Mouse (Mus musculus) forebrain, embryonic 10.5 days (tissue): Measurements from ENCODE around the gene Rplp0. TPM values are rescaled to one million over a fixed set of nuclear protein-coding genes. Genes with fewer than 3 reads are reported as not detected.

Experiments used
- DNase-seq: peaks from one replicate; pipeline ENCODE4 v3.0.0-alpha.2; 2017; ENCODE audit warnings: low spot score; ENCODE audit errors: extremely low spot score
- H3K27ac ChIP-seq: fragments of 300-500 bp; sonication (generic); 2 replicates; pipeline ENCODE4 v1.5.1; 2016; ENCODE audit warnings: mild to moderate bottlenecking
- H3K27me3 ChIP-seq: fragments of 300-500 bp; sonication (generic); 2 replicates; pipeline ENCODE4 v1.6.1; 2016; ENCODE audit warnings: mild to moderate bottlenecking; ENCODE audit not compliant: poor library complexity, severe bottlenecking
- H3K36me3 ChIP-seq: fragments of 300-500 bp; sonication (generic); replicated peaks from 2 replicates; pipeline ENCODE4 v1.6.1; 2016; ENCODE audit warnings: mild to moderate bottlenecking, moderate library complexity
- H3K4me1 ChIP-seq: fragments of 300-500 bp; sonication (generic); 2 replicates; pipeline ENCODE4 v1.6.1; 2016
- H3K4me3 ChIP-seq: fragments of 300-500 bp; sonication (generic); 2 replicates; pipeline ENCODE4 v1.5.1; 2016; ENCODE audit warnings: mild to moderate bottlenecking, moderate library complexity
- H3K9me3 ChIP-seq: fragments of 300-500 bp; sonication (generic); 2 replicates; pipeline ENCODE4 v1.6.1; 2016; ENCODE audit warnings: mild to moderate bottlenecking, moderate library complexity
- WGBS: fragments of 180-500 bp; shearing (Covaris S2); methylation state at CpG from one replicate; pipeline ENCODE4 v1.1.7; 2016; 5-methylcytosine and 5-hydroxymethylcytosine counted together
- microRNA-seq: library from miRNA; unstranded; fragments of <30 nt; microRNA quantifications from one replicate; pipeline ENCODE4, GENCODE M21; 2017
- polyA plus RNA-seq: library from polyadenylated mRNA; unstranded; fragments of >200 nt; fragmentation: Nextera tagmentation; extraction: Ambion mirVana; gene quantifications from 2 replicates; pipeline ENCODE4 v1.2.1, GENCODE M21; 2016

The Rplp0 gene
- polyA plus RNA-seq, 1 experiment from 2014 or later: 1,454 TPM

- Histone ChIP-seq H3K36me3 (peaks cover 99% of the 10 kb centered on the region), H3K9me3 (peaks cover 19% of the 10 kb centered on the region), H3K4me1 (0 out of 2 replicates have a peak, but pooled peaks cover under 1% of the 10 kb centered on the region), H3K27me3 (no peaks in the 10 kb centered on the region), H3K27ac (no peak overlapping the region), H3K4me3 (no peak overlapping the region)
- 94% methylated on average over 14 of the region's 14 CpGs for WGBS
- no peak for DNase-seq
Measured at GRCm38 (mm10) chr5:115580229-115581001, 21.1 kb downstream of the Rplp0 start.

GRCm38 (mm10) chr5:115581662-115582061 lies 22.4 kb downstream of the Rplp0 start:
- Histone ChIP-seq H3K36me3 (peaks cover 99% of the 10 kb centered on the region), H3K27ac (no peak overlapping the region), H3K4me3 (no peak overlapping the region), H3K4me1 (0 out of 2 replicates have a peak, but pooled peaks cover 8% of the 10 kb centered on the region), H3K9me3 (peaks cover 19% of the 10 kb centered on the region), H3K27me3 (no peaks in the 10 kb centered on the region)
- no peak for DNase-seq
- 94% methylated on average over 9 of the region's 9 CpGs for WGBS

- Histone ChIP-seq H3K4me1 (0 out of 2 replicates have a peak, but pooled peaks cover 8% of the 10 kb centered on the region), H3K36me3 (peaks cover 100% of the 10 kb centered on the region), H3K27ac (no peak overlapping the region), H3K27me3 (no peaks in the 10 kb centered on the region), H3K4me3 (no peak overlapping the region), H3K9me3 (peaks cover 19% of the 10 kb centered on the region)
- no peak for DNase-seq
- 92% methylated on average over 12 of the region's 12 CpGs for WGBS
Measured at GRCm38 (mm10) chr5:115585616-115586015, 26.3 kb downstream of the Rplp0 start.

GRCm38 (mm10) chr5:115586166-115586565 lies 26.9 kb downstream of the Rplp0 start:
- no peak overlapping the region for H3K27ac ChIP-seq
- 86% methylated on average over 15 of the region's 15 CpGs for WGBS
- no peaks in the 10 kb centered on the region for H3K27me3 ChIP-seq
- DNase-seq: no peak
- peaks cover 19% of the 10 kb centered on the region for H3K9me3 ChIP-seq
- H3K4me3 ChIP-seq: no peak overlapping the region
- H3K36me3 ChIP-seq: peaks cover 100% of the 10 kb centered on the region
- H3K4me1 ChIP-seq: 0 out of 2 replicates have a peak, but pooled peaks cover 8% of the 10 kb centered on the region

GRCm38 (mm10) chr5:115586780-115587179 lies 27.5 kb downstream of the Rplp0 start:
- no peak for DNase-seq
- Histone ChIP-seq H3K27ac (no peak overlapping the region), H3K9me3 (peaks cover 17% of the 10 kb centered on the region), H3K36me3 (peaks cover 100% of the 10 kb centered on the region), H3K27me3 (no peaks in the 10 kb centered on the region), H3K4me1 (0 out of 2 replicates have a peak, but pooled peaks cover 8% of the 10 kb centered on the region), H3K4me3 (no peak overlapping the region)
- 91% methylated on average over 2 of the region's 2 CpGs for WGBS

GRCm38 (mm10) chr5:115591028-115591427 lies 31.8 kb downstream of the Rplp0 start:
- Histone ChIP-seq H3K4me3 (no peak overlapping the region), H3K9me3 (no peaks in the 10 kb centered on the region), H3K4me1 (0 out of 2 replicates have a peak, but pooled peaks cover under 1% of the 10 kb centered on the region), H3K27ac (no peak overlapping the region), H3K27me3 (no peaks in the 10 kb centered on the region), H3K36me3 (peaks cover 100% of the 10 kb centered on the region)
- DNase-seq: no peak
- 93% methylated on average over 11 of the region's 11 CpGs for WGBS

GRCm38 (mm10) chr5:115591506-115591905 lies 32.2 kb downstream of the Rplp0 start:
- H3K4me3 ChIP-seq: no peak overlapping the region
- 95% methylated on average over 2 of the region's 2 CpGs for WGBS
- H3K27ac ChIP-seq: no peak overlapping the region
- no peaks in the 10 kb centered on the region for H3K27me3 ChIP-seq
- H3K4me1 ChIP-seq: no peaks in the 10 kb centered on the region
- no peak for DNase-seq
- H3K9me3 ChIP-seq: no peaks in the 10 kb centered on the region
- peaks cover 100% of the 10 kb centered on the region for H3K36me3 ChIP-seq

- no peak overlapping the region for H3K27ac ChIP-seq
- 92% methylated on average over 6 of the region's 6 CpGs for WGBS
- H3K4me1 ChIP-seq: no peaks in the 10 kb centered on the region
- no peaks in the 10 kb centered on the region for H3K9me3 ChIP-seq
- H3K4me3 ChIP-seq: no peak overlapping the region
- H3K27me3 ChIP-seq: no peaks in the 10 kb centered on the region
- DNase-seq: no peak
- peaks cover 100% of the 10 kb centered on the region for H3K36me3 ChIP-seq
Measured at GRCm38 (mm10) chr5:115603561-115603960, 44.3 kb downstream of the Rplp0 start.

GRCm38 (mm10) chr5:115611566-115611965 lies 52.3 kb downstream of the Rplp0 start:
- Histone ChIP-seq H3K4me1 (no peaks in the 10 kb centered on the region), H3K27me3 (no peaks in the 10 kb centered on the region), H3K27ac (no peak overlapping the region), H3K4me3 (no peak overlapping the region), H3K9me3 (no peaks in the 10 kb centered on the region), H3K36me3 (peaks cover 100% of the 10 kb centered on the region)
- DNase-seq: no peak
- 92% methylated on average over 11 of the region's 11 CpGs for WGBS

Small RNA genes lying within 50 kb of the gene (microRNA-seq; reads per million reads assigned to microRNA genes)
- gene Mir7029: not detected

Other genes with a start within 250 kb of the Rplp0 start
- gene Srsf9, start 232.3 kb upstream of the Rplp0 start, polyA plus RNA-seq: 399 and 417 TPM in 2 replicates
- gene Gatc, start 218.3 kb upstream of the Rplp0 start, polyA plus RNA-seq: 37.6 and 40.2 TPM in 2 replicates
- 56.6 and 57.7 TPM in 2 replicates for gene Triap1, start 218.2 kb upstream of the Rplp0 start, polyA plus RNA-seq
- 754 and 787 TPM in 2 replicates for gene Cox6a1, start 210.5 kb upstream of the Rplp0 start, polyA plus RNA-seq
- 142 and 158 TPM in 2 replicates for gene Msi1, start 129.9 kb upstream of the Rplp0 start, polyA plus RNA-seq
- gene Pla2g1b, start 93.2 kb upstream of the Rplp0 start, polyA plus RNA-seq: not detected in 2 replicates
- gene Sirt4, start 74.7 kb upstream of the Rplp0 start, polyA plus RNA-seq: 13.1 and 13.9 TPM in 2 replicates
- 34.3 and 35.8 TPM in 2 replicates for gene Pxn, start 52.8 kb upstream of the Rplp0 start, polyA plus RNA-seq
- gene Gcn1l1, start 5.8 kb downstream of the Rplp0 start, polyA plus RNA-seq: 64.9 and 66.1 TPM in 2 replicates
- 11.2 and 12.4 TPM in 2 replicates for gene Rab35, start 72.4 kb downstream of the Rplp0 start, polyA plus RNA-seq
- 7.5 and 8.3 TPM in 2 replicates for gene Bicdl1, start 172.2 kb downstream of the Rplp0 start, polyA plus RNA-seq